Mouse (Mus musculus) skeletal muscle tissue, adult 2 months (tissue): ENCODE data around the gene Gm47985.
"Not testable (repeated sequence)": the region's sequence is repeated elsewhere in the genome, so short reads cannot be mapped to it uniquely, and the experiment has no call there.

Experiments
- DNase-seq: peaks from one replicate; pipeline ENCODE4 v3.0.0-alpha.2; 2012; ENCODE audit warnings: low read depth, low spot score

Gm47985 gene

GRCm38 (mm10) chr1:151177030-151177936 lies 5.1 kb upstream of the Gm47985 start:
- DNase-seq = no peak

GRCm38 (mm10) chr1:151177937-151178271 lies 4.4 kb upstream of the Gm47985 start:
- no peak for DNase-seq

- DNase-seq = no peak
These were observed 3.7 kb upstream of the Gm47985 start for GRCm38 (mm10) chr1:151178505-151179083.

GRCm38 (mm10) chr1:151180167-151180566 lies 2.2 kb upstream of the Gm47985 start:
- no peak for DNase-seq

GRCm38 (mm10) chr1:151186186-151186585 lies 3.8 kb downstream of the Gm47985 start:
- not testable (repeated sequence) for DNase-seq

- not testable (repeated sequence) for DNase-seq
These were observed 4.6 kb downstream of the Gm47985 start for GRCm38 (mm10) chr1:151186879-151187424.

- no peak for DNase-seq
These were observed 6.1 kb downstream of the Gm47985 start for GRCm38 (mm10) chr1:151188469-151188868.

- DNase-seq = not testable (repeated sequence)
These were observed 9.7 kb downstream of the Gm47985 start, which contains the start of gene Gm8947 for GRCm38 (mm10) chr1:151192075-151192474. TSS of gene Gm8947 (plus strand) at chr1:151192376.

- DNase-seq = not testable (repeated sequence)
These were observed 10.4 kb downstream of the Gm47985 start for GRCm38 (mm10) chr1:151192739-151193138.

GRCm38 (mm10) chr1:151195986-151196385 lies 13.6 kb downstream of the Gm47985 start:
- not testable (repeated sequence) for DNase-seq

- not testable (repeated sequence) for DNase-seq
These were observed 14.4 kb downstream of the Gm47985 start for GRCm38 (mm10) chr1:151196690-151197089.

GRCm38 (mm10) chr1:151198120-151198519 lies 15.8 kb downstream of the Gm47985 start, which contains the start of gene Gm47995:
TSS of gene Gm47995 (plus strand) at chr1:151198448.
- not testable (repeated sequence) for DNase-seq

- not testable (repeated sequence) for DNase-seq
These were observed 18.3 kb downstream of the Gm47985 start for GRCm38 (mm10) chr1:151200620-151201019.

- not testable (repeated sequence) for DNase-seq
These were observed 20.4 kb downstream of the Gm47985 start for GRCm38 (mm10) chr1:151202771-151203170.

- not testable (repeated sequence) for DNase-seq
These were observed 21.5 kb downstream of the Gm47985 start, which contains the start of gene 3110040M04Rik for GRCm38 (mm10) chr1:151203818-151204217. TSS of gene 3110040M04Rik (plus strand) at chr1:151204121.

GRCm38 (mm10) chr1:151208493-151208892 lies 26.2 kb downstream of the Gm47985 start:
- not testable (repeated sequence) for DNase-seq

GRCm38 (mm10) chr1:151208944-151209343 lies 26.6 kb downstream of the Gm47985 start:
- DNase-seq = not testable (repeated sequence)

- not testable (repeated sequence) for DNase-seq
These were observed 27.6 kb downstream of the Gm47985 start, which contains the start of gene Gm47996 for GRCm38 (mm10) chr1:151209824-151210355. TSS of gene Gm47996 (plus strand) at chr1:151210131.

GRCm38 (mm10) chr1:151211666-151212065 lies 29.3 kb downstream of the Gm47985 start:
- DNase-seq = not testable (repeated sequence)

GRCm38 (mm10) chr1:151214862-151215261 lies 32.5 kb downstream of the Gm47985 start:
- no peak for DNase-seq

- no peak for DNase-seq
These were observed 33.6 kb downstream of the Gm47985 start for GRCm38 (mm10) chr1:151215985-151216384.

- DNase-seq = no peak
These were observed 34.1 kb downstream of the Gm47985 start for GRCm38 (mm10) chr1:151216417-151216816.
